In the genomic region with DNA sequence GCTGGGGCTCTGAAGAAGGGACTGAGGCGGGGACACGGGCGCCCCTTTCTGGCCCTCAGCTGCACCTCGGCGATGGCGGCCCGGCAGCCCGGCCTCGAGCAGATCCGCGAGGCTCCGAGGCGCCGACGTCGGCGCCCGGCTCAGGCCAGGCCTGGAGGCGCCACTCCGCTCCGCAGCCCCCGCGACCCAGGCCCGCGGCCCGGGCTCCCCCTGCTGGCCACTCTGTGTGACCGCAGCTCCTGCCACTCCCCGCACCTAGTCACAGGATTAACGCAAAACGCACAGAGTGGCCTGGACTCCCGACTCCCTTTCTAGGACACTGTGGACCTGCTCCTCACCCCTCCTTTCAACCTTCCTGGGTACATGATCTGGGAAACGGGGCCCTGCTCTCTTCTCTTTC, we compare ENCODE assay signal across 9 mouse cellular contexts. TPM values are rescaled to one million over a fixed set of nuclear protein-coding genes. Genes with fewer than 3 reads are reported as not detected.
A peak's percentile ranks its signal among the peaks of the same experiment; 100 is the strongest.
DNase-seq lines count a peak whose midpoint lies in the region; ATAC-seq lines count a peak whose summit lies in the region.
"Had no signal": no experiment of that assay in that cellular context is flagged by ENCODE, and none has a peak within 500 bp of the region (broad histone marks: within the 10 kb centered on the region; RNA-seq: fewer than 3 reads in every experiment).

No protein-coding gene starts in this region.

- H3K4me1 ChIP-seq in forebrain, embryonic 15.5 days: peaks cover 47% of the 10 kb centered on the region
- H3K4me1 ChIP-seq in hindbrain, embryonic 13.5 days (replicated peaks): peaks cover 52% of the 10 kb centered on the region
- H3K4me1 ChIP-seq in liver, embryonic 11.5 days (replicated peaks; ENCODE audit: control insufficient read depth, insufficient read depth, low read length): peaks cover 17% of the 10 kb centered on the region

- no peaks in the 10 kb centered on the region for H3K9me3 ChIP-seq in forebrain, embryonic 15.5 days
- no peaks in the 10 kb centered on the region for H3K9me3 ChIP-seq in hindbrain, embryonic 13.5 days
- no peaks in the 10 kb centered on the region for H3K9me3 ChIP-seq in liver, embryonic 11.5 days (ENCODE audit: control insufficient read depth, low read length)

- peak; percentile 84 to 92 for DNase-seq in adrenal gland, adult (ENCODE audit: inconsistent age in 2 of 2, low spot score in 1 of 2)
- no peak for DNase-seq in adrenal gland, adult 8-10 months
- DNase-seq in liver, embryonic 11.5 days (ENCODE audit: low spot score): peak; percentile 71
- DNase-seq in neural tube, embryonic 10.5 days (ENCODE audit: extremely low spot score, low spot score): peak; percentile 87
- peak; percentile 23 to 74 for DNase-seq in thymus, postnatal 10 days (ENCODE audit: low spot score in 2 of 2)

- H3K4me3 ChIP-seq in forebrain, embryonic 15.5 days: peak overlapping the region; percentile 29
- H3K4me3 ChIP-seq in hindbrain, embryonic 13.5 days: peak overlapping the region; percentile 35
- peak overlapping the region; percentile 39 for H3K4me3 ChIP-seq in liver, embryonic 11.5 days (ENCODE audit: low read depth, low read length)

- no peaks in the 10 kb centered on the region for H3K36me3 ChIP-seq in forebrain, embryonic 15.5 days
- no peaks in the 10 kb centered on the region for H3K36me3 ChIP-seq in hindbrain, embryonic 13.5 days
- H3K36me3 ChIP-seq in liver, embryonic 11.5 days (ENCODE audit: control insufficient read depth, insufficient read depth, low read length): no peaks in the 10 kb centered on the region

- WGBS in forebrain, embryonic 15.5 days: 0% methylated on average over 32 of the region's 32 CpGs
- WGBS in hindbrain, embryonic 13.5 days: under 1% methylated on average over 32 of the region's 32 CpGs
- WGBS in liver, embryonic 11.5 days: under 1% methylated on average over 32 of the region's 32 CpGs

- H3K27ac ChIP-seq in forebrain, embryonic 15.5 days (replicated peaks): no peak overlapping the region
- no peak overlapping the region for H3K27ac ChIP-seq in hindbrain, embryonic 13.5 days
- no peak overlapping the region for H3K27ac ChIP-seq in liver, embryonic 11.5 days (ENCODE audit: low read depth, low read length)

- H3K27me3 ChIP-seq in forebrain, embryonic 15.5 days: peaks cover 93% of the 10 kb centered on the region
- H3K27me3 ChIP-seq in hindbrain, embryonic 13.5 days: peaks cover 100% of the 10 kb centered on the region
- peaks cover 97% of the 10 kb centered on the region for H3K27me3 ChIP-seq in liver, embryonic 11.5 days (replicated peaks; ENCODE audit: control insufficient read depth, insufficient read depth, low read length)

- peak overlapping the region; percentile 46 for H3K4me2 ChIP-seq in forebrain, embryonic 15.5 days (replicated peaks)
- peak overlapping the region; percentile 57 for H3K4me2 ChIP-seq in hindbrain, embryonic 13.5 days
- peak overlapping the region; percentile 67 for H3K4me2 ChIP-seq in liver, embryonic 11.5 days

- peak overlapping the region; percentile 2; the same call in 1 of the 2 replicates for H3K9ac ChIP-seq in forebrain, embryonic 15.5 days (replicated peaks)
- H3K9ac ChIP-seq in hindbrain, embryonic 13.5 days: peak overlapping the region; percentile 58; the same call in 1 of the 2 replicates
- H3K9ac ChIP-seq in liver, embryonic 11.5 days (ENCODE audit: low read depth, low read length): no peak overlapping the region

- peak; percentile 34 for ATAC-seq in activated CD4-positive, CD25-positive, alpha-beta regulatory T cell, adult 4 months
- ATAC-seq in forebrain, embryonic 15.5 days (replicated peaks): peak; percentile 65
- ATAC-seq in hindbrain, embryonic 13.5 days (ENCODE audit: low FRiP score): peak; percentile 56
- peak; percentile 38 for ATAC-seq in liver, embryonic 11.5 days (replicated peaks; ENCODE audit: low FRiP score)

RNA-seq across cellular contexts. Expression of a gene that starts 8.2 kb away (rescaled TPM):
- not detected for total RNA-seq in adrenal gland, adult 8-10 months (2022)
- 1 to 10 TPM in 1 of 2 experiments, not detected in 1; 1.0 TPM for polyA plus RNA-seq in activated CD4-positive, CD25-positive, alpha-beta regulatory T cell, adult 4 months (2017; shearing (Covaris generic))
- not detected in 2 replicates for polyA plus RNA-seq in forebrain, embryonic 15.5 days (2015; fragmentation: Nextera tagmentation; extraction: Ambion mirVana)
- polyA plus RNA-seq in hindbrain, embryonic 13.5 days (2015; fragmentation: Nextera tagmentation; extraction: Ambion mirVana): not detected in 2 replicates
- polyA plus RNA-seq in liver, embryonic 11.5 days (2014; fragmentation: Nextera tagmentation; extraction: Ambion mirVana): not detected in 2 replicates
- total RNA-seq: left cerebral cortex, postnatal 14 days had no signal

RNA-seq across cellular contexts. Expression of a gene that starts 9.6 kb away (rescaled TPM):
- 10 to 100 TPM; 23.4 to 30.5 (median 24.9) TPM for total RNA-seq in adrenal gland, adult 8-10 months (2022)
- under 1 TPM in 1 of 2 experiments, not detected in 1; 0.13 TPM for polyA plus RNA-seq in activated CD4-positive, CD25-positive, alpha-beta regulatory T cell, adult 4 months (2017; shearing (Covaris generic))
- polyA plus RNA-seq in forebrain, embryonic 15.5 days (2015; fragmentation: Nextera tagmentation; extraction: Ambion mirVana): 0.76 and 0.86 TPM in 2 replicates
- 1.6 and 1.7 TPM in 2 replicates for polyA plus RNA-seq in hindbrain, embryonic 13.5 days (2015; fragmentation: Nextera tagmentation; extraction: Ambion mirVana)
- polyA plus RNA-seq in liver, embryonic 11.5 days (2014; fragmentation: Nextera tagmentation; extraction: Ambion mirVana): 2.7 and 3.2 TPM in 2 replicates

RNA-seq across cellular contexts. Expression of a gene that starts 44.2 kb away (rescaled TPM):
- under 1 TPM in 2 of 4 experiments, not detected in 2; 0.10 to 0.15 TPM for total RNA-seq in adrenal gland, adult 8-10 months (2022)
- polyA plus RNA-seq in activated CD4-positive, CD25-positive, alpha-beta regulatory T cell, adult 4 months (2017; shearing (Covaris generic)): not detected
- polyA plus RNA-seq in forebrain, embryonic 15.5 days (2015; fragmentation: Nextera tagmentation; extraction: Ambion mirVana): 0.11 and 0.25 TPM in 2 replicates
- 0.34 TPM in 2 replicates for polyA plus RNA-seq in hindbrain, embryonic 13.5 days (2015; fragmentation: Nextera tagmentation; extraction: Ambion mirVana)
- polyA plus RNA-seq in liver, embryonic 11.5 days (2014; fragmentation: Nextera tagmentation; extraction: Ambion mirVana): 0.79 and 0.86 TPM in 2 replicates
